Mouse (Mus musculus) neural tube, embryonic 13.5 days (tissue): ENCODE measurements around the gene Synrg. TPM values are rescaled to one million over a fixed set of nuclear protein-coding genes. Genes with fewer than 3 reads are reported as not detected.
A peak's percentile ranks its signal among the peaks of the same experiment; 100 is the strongest.

Experiments
- ATAC-seq: fragments of 200-750 bp; cut with Nextera tagmentation; 2 replicates; pipeline ENCODE4 v1.8.0; 2017; ENCODE audit warnings: low read depth, mild to moderate bottlenecking, moderate TSS enrichment, moderate library complexity
- H3K27ac ChIP-seq: fragments of 300-500 bp; sonication (generic); replicated peaks from 2 replicates; pipeline ENCODE4 v1.5.1; 2015; ENCODE audit warnings: moderate library complexity, mild to moderate bottlenecking, inconsistent platforms
- H3K27me3 ChIP-seq: fragments of 300-500 bp; sonication (generic); 2 replicates; pipeline ENCODE4 v1.6.1; 2015; ENCODE audit warnings: mild to moderate bottlenecking, inconsistent platforms
- H3K36me3 ChIP-seq: fragments of 300-500 bp; sonication (generic); 2 replicates; pipeline ENCODE4 v1.6.1; 2015; ENCODE audit warnings: mild to moderate bottlenecking, inconsistent platforms
- H3K4me1 ChIP-seq: fragments of 300-500 bp; sonication (generic); replicated peaks from 2 replicates; pipeline ENCODE4 v1.6.1; 2015; ENCODE audit warnings: inconsistent platforms
- H3K4me2 ChIP-seq: fragments of 300-500 bp; sonication (generic); 2 replicates; pipeline ENCODE4 v1.6.1; 2015; ENCODE audit warnings: inconsistent platforms, mild to moderate bottlenecking, moderate library complexity
- H3K4me3 ChIP-seq: fragments of 300-500 bp; sonication (generic); 2 replicates; pipeline ENCODE4 v1.5.1; 2015; ENCODE audit warnings: mild to moderate bottlenecking, inconsistent platforms
- H3K9ac ChIP-seq: fragments of 300-500 bp; sonication (generic); 2 replicates; pipeline ENCODE4 v1.6.1; 2015; ENCODE audit warnings: moderate library complexity, mild to moderate bottlenecking, inconsistent platforms
- H3K9me3 ChIP-seq: fragments of 300-500 bp; sonication (generic); 2 replicates; pipeline ENCODE4 v1.6.1; 2016; ENCODE audit warnings: inconsistent platforms
- WGBS: fragments of 180-500 bp; shearing (Covaris S2); methylation state at CpG from one replicate; pipeline ENCODE4 v1.1.7; 2015; 5-methylcytosine and 5-hydroxymethylcytosine counted together
- polyA plus RNA-seq: library from polyadenylated mRNA; unstranded; fragments of >200 nt; fragmentation: Nextera tagmentation; extraction: Ambion mirVana; gene quantifications from 2 replicates; pipeline ENCODE4 v1.2.1, GENCODE M21; 2015

The Synrg gene
- polyA plus RNA-seq, 1 experiment from 2014 or later, result 23.2 TPM

DNA sequence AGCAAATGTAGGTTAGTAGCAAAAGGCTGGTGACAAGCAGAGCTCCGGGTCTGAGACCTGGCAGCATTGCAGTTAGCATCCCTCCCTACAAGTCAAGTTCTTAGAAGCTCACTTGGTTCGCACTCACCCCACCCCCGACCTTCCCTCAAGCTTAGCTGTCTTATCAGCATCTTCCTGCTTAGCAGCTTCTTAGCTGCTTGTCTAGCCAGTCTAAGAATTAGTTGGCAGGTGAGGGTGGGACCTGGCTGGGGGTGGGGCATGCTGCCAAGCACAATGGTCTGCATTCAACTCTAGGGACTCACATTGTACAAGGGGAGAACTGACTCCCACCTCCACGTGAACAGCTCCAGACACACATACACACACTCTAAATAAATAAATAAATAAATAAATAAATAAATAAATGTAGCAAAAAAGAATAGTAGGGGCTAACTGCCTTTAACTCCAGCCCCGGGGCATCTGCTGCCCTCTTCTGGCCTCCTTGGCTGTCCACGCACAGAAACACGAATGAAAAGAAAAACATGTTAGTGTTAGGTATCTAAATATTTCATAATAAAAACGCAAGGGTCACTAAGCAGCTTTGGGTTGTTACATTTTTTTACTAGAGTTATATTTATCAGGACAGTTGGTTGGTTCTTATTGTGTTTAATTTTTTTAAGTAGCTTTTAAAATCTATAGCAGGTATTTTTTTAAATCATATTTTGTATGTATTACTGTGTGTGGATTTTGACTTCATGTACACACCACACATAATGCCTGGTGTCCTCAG lies 3.4 kb downstream of the Synrg start:
- ATAC-seq, result no peak
- 65% methylated on average over 8 of the region's 8 CpGs for WGBS
- no peak overlapping the region for H3K4me3 ChIP-seq
- H3K9me3 ChIP-seq, result no peaks in the 10 kb centered on the region
- H3K36me3 ChIP-seq, result peaks cover 26% of the 10 kb centered on the region
- H3K27me3 ChIP-seq, result no peaks in the 10 kb centered on the region
- H3K4me1 ChIP-seq, result peaks cover 29% of the 10 kb centered on the region
- no peak overlapping the region for H3K27ac ChIP-seq
- H3K4me2 ChIP-seq, result no peak overlapping the region
- peak overlapping the region; percentile 41; the same call in 1 of the 2 replicates for H3K9ac ChIP-seq

DNA sequence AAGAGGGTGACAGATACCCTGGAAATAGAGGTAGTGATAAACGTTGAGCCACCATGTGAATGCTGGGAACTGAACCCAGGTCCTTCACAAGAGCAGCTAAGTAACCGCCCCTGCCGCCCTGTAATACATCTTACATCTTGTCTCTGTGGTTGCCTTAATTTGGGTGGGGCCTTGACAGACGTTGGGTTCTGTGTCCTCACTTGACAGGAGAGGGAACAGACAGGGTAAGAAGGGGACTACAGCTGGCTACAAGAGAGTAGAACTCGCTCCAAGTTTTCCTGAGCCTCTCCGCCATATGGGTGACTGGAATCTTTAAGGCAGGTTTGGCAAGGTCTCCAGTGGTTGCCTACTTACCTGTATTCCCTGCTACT lies 4.0 kb downstream of the Synrg start:
- 84% methylated on average over 6 of the region's 6 CpGs for WGBS

GRCm38 (mm10) chr11:83969040-83969439 lies 4.8 kb downstream of the Synrg start:
- Histone ChIP-seq H3K9ac (no peak overlapping the region), H3K9me3 (no peaks in the 10 kb centered on the region), H3K27ac (no peak overlapping the region), H3K27me3 (no peaks in the 10 kb centered on the region), H3K36me3 (peaks cover 32% of the 10 kb centered on the region), H3K4me3 (no peak overlapping the region), H3K4me2 (no peak overlapping the region), H3K4me1 (peaks cover 26% of the 10 kb centered on the region)
- no peak for ATAC-seq
- whole genome bisulfite sequencing, result 96% methylated on average over 3 of the region's 3 CpGs

More for the DNA sequence above, 4.0 kb downstream of the Synrg start:
- no peak for ATAC-seq
- no peak overlapping the region for H3K27ac ChIP-seq
- peaks cover 29% of the 10 kb centered on the region for H3K36me3 ChIP-seq
- H3K4me2 ChIP-seq, result no peak overlapping the region
- H3K4me3 ChIP-seq, result no peak overlapping the region
- H3K27me3 ChIP-seq, result no peaks in the 10 kb centered on the region
- no peak overlapping the region for H3K9ac ChIP-seq
- peaks cover 29% of the 10 kb centered on the region for H3K4me1 ChIP-seq
- no peaks in the 10 kb centered on the region for H3K9me3 ChIP-seq

- Histone ChIP-seq H3K9ac (no peak overlapping the region), H3K27ac (no peak overlapping the region), H3K9me3 (no peaks in the 10 kb centered on the region), H3K4me1 (peaks cover 18% of the 10 kb centered on the region), H3K4me2 (no peak overlapping the region), H3K36me3 (peaks cover 72% of the 10 kb centered on the region), H3K27me3 (no peaks in the 10 kb centered on the region), H3K4me3 (no peak overlapping the region)
- WGBS, result 35% methylated on average over 7 of the region's 7 CpGs
- ATAC-seq, result no peak
These were observed 10.5 kb downstream of the Synrg start for GRCm38 (mm10) chr11:83974561-83975346.

DNA sequence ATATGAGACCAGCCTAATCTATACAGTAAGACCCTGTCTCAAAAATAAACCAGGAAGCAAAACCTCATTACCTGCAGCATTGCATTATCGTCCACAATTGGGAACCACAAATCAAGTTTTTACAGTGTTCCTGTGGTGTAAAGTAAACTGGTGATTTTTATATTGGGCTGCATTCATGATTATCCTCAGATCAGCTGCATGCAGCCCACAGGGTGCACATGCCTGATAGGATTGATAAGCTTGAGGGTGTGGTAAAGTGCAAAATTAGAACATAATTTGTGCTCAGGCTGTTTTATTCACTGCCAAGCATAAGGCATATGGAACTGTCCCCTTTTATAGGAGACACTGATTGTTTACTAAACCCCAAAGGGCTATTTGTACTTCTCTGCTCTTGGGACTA lies 11.3 kb downstream of the Synrg start:
- Histone ChIP-seq H3K36me3 (peaks cover 80% of the 10 kb centered on the region), H3K27me3 (no peaks in the 10 kb centered on the region), H3K4me3 (no peak overlapping the region), H3K27ac (no peak overlapping the region), H3K4me2 (no peak overlapping the region), H3K9ac (no peak overlapping the region), H3K9me3 (no peaks in the 10 kb centered on the region), H3K4me1 (peaks cover 18% of the 10 kb centered on the region)
- ATAC-seq, result no peak
- WGBS, result 81% methylated on average over 1 of the region's 1 CpGs

DNA sequence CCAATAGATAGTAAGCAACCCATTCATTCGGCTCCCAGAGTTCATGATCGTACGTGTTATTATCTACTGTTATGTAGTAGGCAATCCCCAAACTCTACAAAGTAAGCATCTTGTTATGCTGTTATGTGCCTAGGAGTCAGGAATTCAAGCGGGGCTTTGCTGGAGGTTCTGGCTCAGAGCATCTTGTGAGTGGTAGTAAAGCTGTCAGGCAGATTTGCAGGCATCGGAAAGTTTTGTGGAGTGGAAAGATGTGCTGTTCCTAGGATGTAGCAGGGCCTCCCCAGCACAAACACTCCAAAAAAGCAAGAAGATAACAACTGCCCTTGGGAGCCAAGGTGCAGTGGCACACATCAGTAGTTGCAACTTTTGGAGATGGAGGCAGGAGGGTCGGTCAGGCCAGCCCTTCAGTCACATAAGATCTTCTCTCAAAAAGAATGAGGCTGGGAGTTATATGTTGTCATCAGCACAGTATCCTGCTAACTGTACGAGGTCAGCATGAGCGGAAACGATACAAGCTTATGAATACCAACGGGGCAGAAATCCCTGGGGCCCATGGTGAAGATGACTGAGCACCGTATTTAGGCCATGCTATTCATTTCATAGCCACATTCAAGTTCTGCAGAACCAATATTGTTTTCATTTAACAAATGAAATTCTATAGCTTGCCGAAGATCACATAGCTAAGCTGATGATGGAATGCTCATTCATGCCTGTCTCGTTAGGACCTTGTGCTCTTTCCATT lies 12.2 kb downstream of the Synrg start:
- Histone ChIP-seq H3K36me3 (peaks cover 84% of the 10 kb centered on the region), H3K27ac (no peak overlapping the region), H3K4me1 (peaks cover 18% of the 10 kb centered on the region), H3K27me3 (no peaks in the 10 kb centered on the region), H3K9me3 (no peaks in the 10 kb centered on the region), H3K4me2 (no peak overlapping the region), H3K9ac (no peak overlapping the region), H3K4me3 (no peak overlapping the region)
- ATAC-seq, result no peak
- 80% methylated on average over 13 of the region's 13 CpGs for WGBS

GRCm38 (mm10) chr11:83977810-83978209 lies 13.6 kb downstream of the Synrg start:
- peaks cover 18% of the 10 kb centered on the region for H3K4me1 ChIP-seq
- no peaks in the 10 kb centered on the region for H3K27me3 ChIP-seq
- 87% methylated on average over 2 of the region's 2 CpGs for WGBS
- no peak overlapping the region for H3K27ac ChIP-seq
- H3K9me3 ChIP-seq, result no peaks in the 10 kb centered on the region
- no peak overlapping the region for H3K9ac ChIP-seq
- no peak for ATAC-seq
- no peak overlapping the region for H3K4me3 ChIP-seq
- peaks cover 83% of the 10 kb centered on the region for H3K36me3 ChIP-seq
- H3K4me2 ChIP-seq, result no peak overlapping the region

- Histone ChIP-seq H3K9ac (no peak overlapping the region), H3K36me3 (peaks cover 87% of the 10 kb centered on the region), H3K27me3 (no peaks in the 10 kb centered on the region), H3K4me2 (no peak overlapping the region), H3K9me3 (no peaks in the 10 kb centered on the region), H3K27ac (no peak overlapping the region), H3K4me1 (peaks cover 8% of the 10 kb centered on the region), H3K4me3 (no peak overlapping the region)
- ATAC-seq, result no peak
- WGBS, result 77% methylated on average over 6 of the region's 6 CpGs
These were observed 15.8 kb downstream of the Synrg start for GRCm38 (mm10) chr11:83979992-83980391.

- H3K36me3 ChIP-seq, result peaks cover 91% of the 10 kb centered on the region
- H3K4me2 ChIP-seq, result no peak overlapping the region
- ATAC-seq, result no peak
- no peak overlapping the region for H3K27ac ChIP-seq
- no peak overlapping the region for H3K9ac ChIP-seq
- no peaks in the 10 kb centered on the region for H3K9me3 ChIP-seq
- H3K4me1 ChIP-seq, result no peaks in the 10 kb centered on the region; the same call in 1 of the 2 replicates
- no peaks in the 10 kb centered on the region for H3K27me3 ChIP-seq
- H3K4me3 ChIP-seq, result no peak overlapping the region
- WGBS, result 74% methylated on average over 10 of the region's 10 CpGs
These were observed 17.1 kb downstream of the Synrg start for GRCm38 (mm10) chr11:83981338-83981737.

- Histone ChIP-seq H3K4me1 (no peaks in the 10 kb centered on the region), H3K9ac (no peak overlapping the region), H3K27ac (no peak overlapping the region), H3K4me2 (no peak overlapping the region), H3K4me3 (no peak overlapping the region), H3K9me3 (no peaks in the 10 kb centered on the region), H3K36me3 (peaks cover 96% of the 10 kb centered on the region), H3K27me3 (no peaks in the 10 kb centered on the region)
- ATAC-seq, result no peak
- WGBS, result 76% methylated on average over 4 of the region's 4 CpGs
These were observed 27.5 kb downstream of the Synrg start for GRCm38 (mm10) chr11:83991701-83992100.

DNA sequence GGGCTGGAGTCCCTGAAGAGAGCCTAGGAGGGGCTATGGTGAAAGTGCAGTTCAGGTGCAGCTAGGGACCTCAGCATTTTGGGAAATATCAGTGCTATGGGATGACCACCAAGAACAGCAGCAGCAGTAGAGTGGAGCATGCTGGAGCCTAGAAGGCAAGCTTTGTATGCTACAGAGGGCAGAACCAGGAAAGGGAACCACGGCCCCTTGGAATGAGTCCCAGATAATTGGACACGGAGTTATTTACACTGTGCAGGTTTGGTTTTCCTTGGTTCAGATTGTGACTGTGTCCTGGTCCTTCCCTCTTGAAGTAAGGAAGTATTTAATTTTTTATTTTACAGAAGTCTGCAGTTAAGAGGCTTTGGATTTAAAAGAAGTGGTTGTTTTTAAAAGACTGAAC lies 29.2 kb downstream of the Synrg start:
- H3K9ac ChIP-seq, result no peak overlapping the region
- H3K27ac ChIP-seq, result no peak overlapping the region
- H3K4me3 ChIP-seq, result no peak overlapping the region
- no peaks in the 10 kb centered on the region for H3K9me3 ChIP-seq
- H3K4me1 ChIP-seq, result no peaks in the 10 kb centered on the region
- H3K27me3 ChIP-seq, result no peaks in the 10 kb centered on the region
- peaks cover 96% of the 10 kb centered on the region for H3K36me3 ChIP-seq
- no peak overlapping the region for H3K4me2 ChIP-seq
- ATAC-seq, result no peak
- 88% methylated on average over 2 of the region's 2 CpGs for WGBS

DNA sequence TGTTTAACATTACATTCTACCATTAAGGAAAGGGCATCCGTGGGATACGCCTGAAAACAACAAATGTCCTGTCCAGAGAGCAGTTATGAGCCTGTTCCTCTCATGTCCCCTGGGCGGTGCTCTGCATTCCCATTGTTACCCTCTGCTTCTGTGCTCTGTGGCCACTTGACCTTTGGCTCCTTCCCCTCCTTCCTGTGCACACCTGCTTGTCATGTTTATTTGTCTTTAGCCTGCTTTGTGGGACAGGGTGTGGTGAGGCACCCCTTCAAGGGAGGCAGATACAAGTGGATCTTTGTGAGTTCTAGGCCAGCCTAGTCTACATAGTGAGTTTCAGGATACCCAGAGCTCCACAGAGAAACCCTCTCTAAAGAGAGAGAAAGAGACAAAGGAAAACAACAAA lies 30.3 kb downstream of the Synrg start:
- Histone ChIP-seq H3K4me2 (no peak overlapping the region), H3K4me1 (no peaks in the 10 kb centered on the region), H3K27ac (no peak overlapping the region), H3K9ac (no peak overlapping the region), H3K9me3 (no peaks in the 10 kb centered on the region), H3K27me3 (no peaks in the 10 kb centered on the region), H3K4me3 (no peak overlapping the region), H3K36me3 (peaks cover 99% of the 10 kb centered on the region)
- no peak for ATAC-seq
- WGBS, result 89% methylated on average over 3 of the region's 3 CpGs
